Mouse (Mus musculus) C2C12 (cell line): Measurements from ENCODE around the gene Lasp1. TPM values are rescaled to one million over a fixed set of nuclear protein-coding genes. Genes with fewer than 3 reads are reported as not detected.

Experiments
- H3K27me3 ChIP-seq: one replicate; pipeline ENCODE4 v1.6.1; 2011; ENCODE audit not compliant: control insufficient read depth, insufficient read depth, insufficient read length
- H3K36me3 ChIP-seq: one replicate; pipeline ENCODE4 v1.6.1; 2011; ENCODE audit not compliant: control insufficient read depth, insufficient read depth
- H3K4me3 ChIP-seq: one replicate; pipeline ENCODE4 v1.5.1; 2011; ENCODE audit warnings: mild to moderate bottlenecking, control low read depth; ENCODE audit not compliant: poor library complexity, insufficient read depth, severe bottlenecking
- H3K79me2 ChIP-seq: one replicate; pipeline ENCODE4 v1.6.1; 2011; ENCODE audit not compliant: control insufficient read depth, insufficient read depth
- H3K79me3 ChIP-seq: one replicate; pipeline ENCODE4 v1.6.1; 2011; ENCODE audit warnings: low read depth, control low read depth
- H3ac ChIP-seq: one replicate; pipeline ENCODE3; 2011; ENCODE audit warnings: low read depth; ENCODE audit not compliant: control insufficient read depth, insufficient read length
- CEBPB ChIP-seq: IDR thresholded peaks from one replicate; pipeline ENCODE4 v1.6.1; 2011; ENCODE audit warnings: low read depth, mild to moderate bottlenecking, control low read depth, moderate library complexity
- CTCF ChIP-seq: IDR thresholded peaks from one replicate; pipeline ENCODE4 v1.5.1; 2011; ENCODE audit not compliant: control insufficient read depth, insufficient read depth, insufficient read length
- FOSL1 ChIP-seq: IDR thresholded peaks from one replicate; pipeline ENCODE4 v1.8.0; 2011; ENCODE audit warnings: mild to moderate bottlenecking, low read length; ENCODE audit not compliant: poor library complexity, insufficient read depth, severe bottlenecking
- MAX ChIP-seq: IDR thresholded peaks from one replicate; pipeline ENCODE4 v1.6.1; 2011; ENCODE audit warnings: mild to moderate bottlenecking, control low read depth
- MYOD1 ChIP-seq: IDR thresholded peaks from one replicate; pipeline ENCODE4 v1.6.1; 2011; ENCODE audit warnings: low read depth; ENCODE audit not compliant: control insufficient read depth, insufficient read length
- MYOG ChIP-seq: IDR thresholded peaks from one replicate; pipeline ENCODE4 v1.6.1; 2011; ENCODE audit not compliant: control insufficient read depth, insufficient read length; ENCODE audit errors: extremely low read depth
- USF1 ChIP-seq: IDR thresholded peaks from one replicate; pipeline ENCODE4 v1.6.1; 2011; ENCODE audit warnings: low read depth, mild to moderate bottlenecking, control low read depth, moderate library complexity
- polyA plus RNA-seq: library from polyadenylated mRNA; unstranded; fragments of >200 nt; fragmentation: generic; extraction: Trizol; gene quantifications from one replicate; pipeline ENCODE4 v1.2.1, GENCODE M21; 2012; ENCODE audit warnings: missing spikeins

Lasp1 gene
- polyA plus RNA-seq, 1 experiment: 219 TPM

GRCm38 (mm10) chr11:97769704-97770103 lies 29.1 kb upstream of the Lasp1 start:
- TF ChIP-seq MYOG: no peak
- no peak for TF ChIP-seq MYOD1
- no peak for TF ChIP-seq MAX
- TF ChIP-seq CEBPB: no peak
- no peak for TF ChIP-seq USF1
- no peak for TF ChIP-seq FOSL1
- H3K79me2 ChIP-seq: peaks cover 17% of the 10 kb centered on the region
- H3ac ChIP-seq: no peak overlapping the region
- no peak overlapping the region for H3K4me3 ChIP-seq
- peaks cover 16% of the 10 kb centered on the region for H3K79me3 ChIP-seq
- no peaks in the 10 kb centered on the region for H3K27me3 ChIP-seq
- H3K36me3 ChIP-seq: no peaks in the 10 kb centered on the region

- TF ChIP-seq USF1 (no peak), CEBPB (no peak), MYOD1 (no peak), CTCF (no peak), MYOG (no peak), FOSL1 (no peak), MAX (no peak)
- Histone ChIP-seq H3ac (no peak overlapping the region), H3K79me3 (no peaks in the 10 kb centered on the region), H3K27me3 (no peaks in the 10 kb centered on the region), H3K36me3 (peaks cover 17% of the 10 kb centered on the region), H3K79me2 (no peaks in the 10 kb centered on the region), H3K4me3 (no peak overlapping the region)
These were observed 27.4 kb upstream of the Lasp1 start for GRCm38 (mm10) chr11:97771410-97771809.

- H3K36me3 ChIP-seq: peaks cover 54% of the 10 kb centered on the region
- H3K79me2 ChIP-seq: peaks cover 25% of the 10 kb centered on the region
- H3K4me3 ChIP-seq: no peak overlapping the region
- TF ChIP-seq CTCF (no peak), MYOG (no peak), MYOD1 (no peak), CEBPB (no peak), FOSL1 (no peak), USF1 (no peak), MAX (no peak)
- H3K27me3 ChIP-seq: no peaks in the 10 kb centered on the region
- peaks cover 18% of the 10 kb centered on the region for H3K79me3 ChIP-seq
- no peak overlapping the region for H3ac ChIP-seq
These were observed 23.6 kb upstream of the Lasp1 start for GRCm38 (mm10) chr11:97775186-97775585.

GRCm38 (mm10) chr11:97775808-97776496 lies 22.8 kb upstream of the Lasp1 start, which contains the start of gene 1700001P01Rik:
TSS of gene 1700001P01Rik (minus strand) at chr11:97775918.
- peaks cover 26% of the 10 kb centered on the region for H3K79me3 ChIP-seq
- peaks cover 62% of the 10 kb centered on the region for H3K36me3 ChIP-seq
- TF ChIP-seq FOSL1 (no peak), MYOG (no peak), USF1 (no peak), MYOD1 (no peak), CTCF (no peak), CEBPB (no peak), MAX (no peak)
- no peak within 1 kb of the TSS for H3K4me3 ChIP-seq
- H3ac ChIP-seq: no peak within 1 kb of the TSS
- no peaks in the 10 kb centered on the region for H3K27me3 ChIP-seq
- H3K79me2 ChIP-seq: peaks cover 33% of the 10 kb centered on the region

- Histone ChIP-seq H3K4me3 (no peak overlapping the region), H3K27me3 (no peaks in the 10 kb centered on the region), H3ac (no peak overlapping the region), H3K79me3 (peaks cover 32% of the 10 kb centered on the region), H3K79me2 (peaks cover 40% of the 10 kb centered on the region), H3K36me3 (peaks cover 69% of the 10 kb centered on the region)
- no peak for TF ChIP-seq CTCF
- no peak for TF ChIP-seq USF1
These were observed 22.2 kb upstream of the Lasp1 start for GRCm38 (mm10) chr11:97776497-97777128.

GRCm38 (mm10) chr11:97777129-97777529 lies 21.7 kb upstream of the Lasp1 start:
- Histone ChIP-seq H3K36me3 (peaks cover 69% of the 10 kb centered on the region), H3K4me3 (no peak overlapping the region), H3K79me3 (peaks cover 38% of the 10 kb centered on the region), H3K27me3 (no peaks in the 10 kb centered on the region), H3ac (no peak overlapping the region), H3K79me2 (peaks cover 45% of the 10 kb centered on the region)
- TF ChIP-seq MAX: peak; percentile 71
- peak; percentile 2 for TF ChIP-seq USF1
- no peak for TF ChIP-seq CTCF
